Mouse (Mus musculus) CD8-positive naive resting alpha-beta T cell, adult 2 months (primary cell): ENCODE measurements around the gene Pdcd6.
A peak's percentile ranks its signal among the peaks of the same experiment; 100 is the strongest.

Experiments
- DNase-seq, 2 experiments: peaks; one replicate each; pipeline ENCODE4 v3.0.0; 2022; ENCODE audit warnings: low read depth in 2 of 2, low spot score in 2 of 2

Gene Pdcd6

GRCm38 (mm10) chr13:74282299-74282698 lies 35.1 kb downstream of the Pdcd6 start:
- DNase-seq = no peak

- no peak for DNase-seq
Observed at GRCm38 (mm10) chr13:74275726-74276125, 41.7 kb downstream of the Pdcd6 start.

GRCm38 (mm10) chr13:74260231-74260992 lies 57.0 kb downstream of the Pdcd6 start:
- peak; percentile 32 to 51 for DNase-seq

DNA sequence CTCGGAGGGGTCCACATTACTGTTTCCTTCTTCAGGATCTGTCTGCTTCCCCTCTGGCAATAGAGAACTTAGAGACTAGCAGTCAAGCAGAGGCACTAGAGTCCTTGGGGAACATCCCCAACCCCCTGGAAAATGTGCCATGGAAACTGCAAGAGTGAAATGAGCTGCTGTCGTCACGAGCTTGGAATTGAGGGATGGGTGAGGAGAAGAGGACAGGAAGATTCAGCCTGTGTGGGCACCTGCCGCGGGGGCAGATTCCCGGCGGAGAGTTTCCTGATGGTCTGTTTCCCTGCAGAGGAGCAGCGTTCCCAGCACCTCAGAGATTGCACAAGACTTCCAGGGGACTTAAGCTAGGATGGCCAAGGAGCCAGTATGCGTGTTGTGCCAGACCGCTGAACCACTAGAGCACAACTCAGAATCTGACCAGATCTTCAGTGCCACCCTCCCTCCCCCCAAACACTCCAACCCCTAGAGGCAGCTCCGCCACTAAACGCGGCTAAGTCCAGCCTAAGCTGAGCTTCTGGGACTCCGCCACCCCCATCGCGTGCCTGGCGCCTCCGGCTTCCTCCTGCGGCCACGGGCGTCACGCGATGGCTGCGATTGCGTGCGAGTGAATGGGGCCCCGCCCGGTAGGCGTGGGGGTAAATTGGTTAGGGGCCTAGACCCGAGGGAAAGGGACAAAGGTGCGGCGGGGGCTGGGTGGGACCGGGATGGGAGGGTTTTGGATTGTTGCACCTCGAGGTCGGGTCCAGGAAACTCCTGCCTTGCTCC lies 57.7 kb downstream of the Pdcd6 start:
- DNase-seq = peak in 1 of 2 experiments; percentile 15
